Mouse (Mus musculus) myocyte (in vitro differentiated cells): Measurements from ENCODE around the gene Prrc2b. TPM values are rescaled to one million over a fixed set of nuclear protein-coding genes. Genes with fewer than 3 reads are reported as not detected.

Experiments
- H3K27me3 ChIP-seq: one replicate; pipeline ENCODE4 v1.6.1; 2011; ENCODE audit not compliant: control insufficient read depth, insufficient read depth, insufficient read length
- H3K36me3 ChIP-seq: one replicate; pipeline ENCODE4 v1.6.1; 2011; ENCODE audit not compliant: control insufficient read depth, insufficient read depth
- H3K4me2 ChIP-seq: one replicate; pipeline ENCODE4 v1.6.1; 2011; ENCODE audit warnings: low read depth, control low read depth
- H3K4me3 ChIP-seq: one replicate; pipeline ENCODE4 v1.5.1; 2011; ENCODE audit warnings: mild to moderate bottlenecking, control low read depth, moderate library complexity
- H3K79me2 ChIP-seq: one replicate; pipeline ENCODE4 v1.6.1; 2011; ENCODE audit not compliant: control insufficient read depth, insufficient read depth
- H3ac ChIP-seq: one replicate; pipeline ENCODE4 v1.6.1; 2011; ENCODE audit not compliant: control insufficient read depth, insufficient read length
- CEBPB ChIP-seq: IDR thresholded peaks from 2 replicates; pipeline ENCODE4 v1.6.1; 2011; ENCODE audit warnings: mild to moderate bottlenecking, moderate library complexity; ENCODE audit not compliant: poor library complexity, insufficient read depth, severe bottlenecking
- E2F4 ChIP-seq: IDR thresholded peaks from one replicate; pipeline ENCODE4 v1.6.1; 2011; ENCODE audit warnings: mild to moderate bottlenecking, control low read depth, moderate library complexity; ENCODE audit not compliant: insufficient read depth
- MAX ChIP-seq: IDR thresholded peaks from one replicate; pipeline ENCODE4 v1.6.1; 2011; ENCODE audit warnings: low read depth, mild to moderate bottlenecking, control low read depth
- MYOD1 ChIP-seq, 3 experiments: IDR thresholded peaks; one replicate each; pipeline ENCODE4 v1.6.1; 2011; ENCODE audit warnings: control low read depth in 2 of 3, low read depth in 2 of 3, mild to moderate bottlenecking in 2 of 3, moderate library complexity in 1 of 3; ENCODE audit not compliant: insufficient read length in 2 of 3, control insufficient read depth in 1 of 3
- MYOG ChIP-seq, 3 experiments: IDR thresholded peaks; one replicate each; pipeline ENCODE4 v1.6.1; 2011; ENCODE audit warnings: control low read depth in 2 of 3, low read depth in 2 of 3, mild to moderate bottlenecking in 2 of 3; ENCODE audit not compliant: insufficient read length in 2 of 3, control insufficient read depth in 1 of 3, insufficient read depth in 1 of 3
- POLR2A ChIP-seq: IDR thresholded peaks from one replicate; pipeline ENCODE4 v1.6.1; 2011; ENCODE audit warnings: low read depth, mild to moderate bottlenecking, control low read depth, moderate library complexity; ENCODE audit not compliant: insufficient read length
- POLR2AphosphoS2 ChIP-seq: IDR thresholded peaks from one replicate; pipeline ENCODE4 v1.6.1; 2011; ENCODE audit warnings: low read depth, control low read depth; ENCODE audit not compliant: insufficient read length
- REST ChIP-seq: IDR thresholded peaks from one replicate; pipeline ENCODE4 v1.6.1; 2011; ENCODE audit warnings: mild to moderate bottlenecking, control low read depth, moderate library complexity; ENCODE audit not compliant: insufficient read depth, insufficient read length
- SRF ChIP-seq: IDR thresholded peaks from one replicate; pipeline ENCODE4 v1.6.1; 2011; ENCODE audit warnings: low read depth; ENCODE audit not compliant: control insufficient read depth, insufficient read length
- TCF12 ChIP-seq: IDR thresholded peaks from one replicate; pipeline ENCODE4 v1.6.1; 2011; ENCODE audit warnings: mild to moderate bottlenecking, control low read depth; ENCODE audit not compliant: poor library complexity, insufficient read depth, severe bottlenecking
- TCF3 ChIP-seq: IDR thresholded peaks from one replicate; pipeline ENCODE4 v1.6.1; 2011; ENCODE audit warnings: low read depth, control low read depth; ENCODE audit not compliant: insufficient read length
- USF1 ChIP-seq: IDR thresholded peaks from one replicate; pipeline ENCODE4 v1.6.1; 2011; ENCODE audit warnings: low read depth, mild to moderate bottlenecking, control low read depth, moderate library complexity
- polyA plus RNA-seq: library from polyadenylated mRNA; unstranded; fragments of >200 nt; fragmentation: generic; extraction: Trizol; gene quantifications from one replicate; pipeline ENCODE4 v1.2.1, GENCODE M21; 2012; ENCODE audit warnings: missing spikeins

Prrc2b gene
- polyA plus RNA-seq, 1 experiment, result 76.2 TPM

DNA sequence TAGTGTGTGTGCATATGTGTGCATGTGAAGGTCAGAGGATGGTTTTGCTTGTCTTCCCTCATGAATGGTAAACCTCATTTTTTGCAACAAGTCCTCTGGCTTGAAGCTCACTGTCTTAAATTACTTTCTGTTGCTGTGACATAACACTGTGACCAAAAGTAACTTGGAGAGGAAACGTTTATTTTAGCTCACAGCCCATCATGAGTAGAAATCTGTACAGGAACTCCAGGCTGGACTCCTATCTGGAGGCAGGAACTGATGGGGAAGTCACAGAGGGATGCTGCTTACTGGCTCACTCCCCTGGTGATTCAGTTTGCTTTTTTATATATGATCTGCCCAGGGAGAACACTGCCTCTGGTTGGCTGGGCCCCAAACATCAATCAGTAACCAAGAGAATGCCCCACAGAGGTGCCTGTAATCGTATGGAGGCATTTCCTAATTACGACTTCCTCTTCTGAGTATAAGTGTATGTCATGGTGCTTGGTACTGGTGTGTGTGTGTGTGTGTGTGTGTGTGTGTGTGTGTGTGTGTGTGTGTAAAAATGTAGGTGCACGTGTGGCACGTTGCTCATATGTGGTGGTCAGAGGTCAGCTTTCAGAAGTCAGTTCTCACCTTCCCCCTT is 38.3 kb downstream of the Prrc2b start:
- peaks cover 13% of the 10 kb centered on the region for H3K36me3 ChIP-seq
- no peak overlapping the region for H3K4me3 ChIP-seq
- no peaks in the 10 kb centered on the region for H3K27me3 ChIP-seq
- no peak overlapping the region for H3K4me2 ChIP-seq
- no peak overlapping the region for H3ac ChIP-seq
- no peak for TF ChIP-seq MAX
- no peak for TF ChIP-seq MYOG (IDR thresholded peaks at IDR 0.05; ENCODE audit: control insufficient read depth in 1 of 3, insufficient read depth in 1 of 3, insufficient read length in 2 of 3, low read depth in 2 of 3)
- TF ChIP-seq SRF, result no peak
- no peak for TF ChIP-seq E2F4
- TF ChIP-seq REST, result no peak
- TF ChIP-seq TCF12, result no peak
- TF ChIP-seq POLR2AphosphoS2, result no peak
- TF ChIP-seq MYOD1 (IDR thresholded peaks at IDR 0.05; ENCODE audit: control insufficient read depth in 1 of 3, insufficient read length in 2 of 3, low read depth in 2 of 3), result no peak
- TF ChIP-seq POLR2A, result no peak
- no peak for TF ChIP-seq USF1
- no peak for TF ChIP-seq CEBPB
- peaks cover 35% of the 10 kb centered on the region for H3K79me2 ChIP-seq

GRCm38 (mm10) chr2:32190620-32191019 is 39.7 kb downstream of the Prrc2b start:
- H3K4me3 ChIP-seq, result no peak overlapping the region
- no peak overlapping the region for H3ac ChIP-seq
- H3K36me3 ChIP-seq, result peaks cover 27% of the 10 kb centered on the region
- H3K27me3 ChIP-seq, result no peaks in the 10 kb centered on the region
- TF ChIP-seq TCF12 (no peak), MAX (no peak), SRF (no peak), CEBPB (no peak), E2F4 (no peak), USF1 (no peak), POLR2AphosphoS2 (no peak), POLR2A (no peak), MYOG (IDR thresholded peaks at IDR 0.05; ENCODE audit: control insufficient read depth in 1 of 3, insufficient read depth in 1 of 3, insufficient read length in 2 of 3, low read depth in 2 of 3) (no peak), REST (no peak), TCF3 (no peak), MYOD1 (IDR thresholded peaks at IDR 0.05; ENCODE audit: control insufficient read depth in 1 of 3, insufficient read length in 2 of 3, low read depth in 2 of 3) (no peak)
- no peak overlapping the region for H3K4me2 ChIP-seq
- peaks cover 22% of the 10 kb centered on the region for H3K79me2 ChIP-seq

GRCm38 (mm10) chr2:32191872-32192507 is 41.1 kb downstream of the Prrc2b start:
- H3K27me3 ChIP-seq, result no peaks in the 10 kb centered on the region
- no peak overlapping the region for H3K4me2 ChIP-seq
- no peak for TF ChIP-seq REST
- no peak for TF ChIP-seq MAX
- TF ChIP-seq E2F4, result no peak
- no peak for TF ChIP-seq TCF3
- peak; percentile 34 for TF ChIP-seq POLR2A
- no peak for TF ChIP-seq CEBPB
- TF ChIP-seq POLR2AphosphoS2, result no peak
- peak in 2 of 3 experiments; percentile 49 to 61 for TF ChIP-seq MYOD1 (IDR thresholded peaks at IDR 0.05; ENCODE audit: control insufficient read depth in 1 of 3, insufficient read length in 2 of 3, low read depth in 2 of 3)
- no peak for TF ChIP-seq USF1
- peak in 1 of 3 experiments; percentile 29 for TF ChIP-seq MYOG (IDR thresholded peaks at IDR 0.05; ENCODE audit: control insufficient read depth in 1 of 3, insufficient read depth in 1 of 3, insufficient read length in 2 of 3, low read depth in 2 of 3)
- TF ChIP-seq SRF, result no peak
- TF ChIP-seq TCF12, result no peak
- no peak overlapping the region for H3ac ChIP-seq
- H3K79me2 ChIP-seq, result peaks cover 22% of the 10 kb centered on the region
- H3K36me3 ChIP-seq, result peaks cover 38% of the 10 kb centered on the region
- no peak overlapping the region for H3K4me3 ChIP-seq

GRCm38 (mm10) chr2:32198977-32199376 is 48.1 kb downstream of the Prrc2b start:
- Histone ChIP-seq H3K4me2 (no peak overlapping the region), H3K36me3 (peaks cover 66% of the 10 kb centered on the region), H3K79me2 (no peaks in the 10 kb centered on the region), H3ac (no peak overlapping the region), H3K4me3 (no peak overlapping the region), H3K27me3 (no peaks in the 10 kb centered on the region)
- no peak for TF ChIP-seq MYOD1 (IDR thresholded peaks at IDR 0.05; ENCODE audit: control insufficient read depth in 1 of 3, insufficient read length in 2 of 3, low read depth in 2 of 3)
- no peak for TF ChIP-seq POLR2A
- TF ChIP-seq CEBPB, result no peak
- TF ChIP-seq SRF, result no peak
- no peak for TF ChIP-seq REST
- TF ChIP-seq MYOG (IDR thresholded peaks at IDR 0.05; ENCODE audit: control insufficient read depth in 1 of 3, insufficient read depth in 1 of 3, insufficient read length in 2 of 3, low read depth in 2 of 3), result no peak
- TF ChIP-seq POLR2AphosphoS2, result no peak
- TF ChIP-seq MAX, result no peak
- TF ChIP-seq TCF3, result no peak
- no peak for TF ChIP-seq TCF12
- TF ChIP-seq USF1, result no peak
- no peak for TF ChIP-seq E2F4
